Mouse (Mus musculus) stomach, embryonic 15.5 days (tissue): Measurements from ENCODE around the gene Gm49396. TPM values are rescaled to one million over a fixed set of nuclear protein-coding genes. Genes with fewer than 3 reads are reported as not detected.

Experiments used
- microRNA-seq: library from miRNA; unstranded; fragments of <30 nt; microRNA quantifications from one replicate; pipeline ENCODE4, GENCODE M21; 2016
- polyA plus RNA-seq: library from polyadenylated mRNA; unstranded; fragments of >200 nt; fragmentation: Nextera tagmentation; extraction: Ambion mirVana; gene quantifications from 2 replicates; pipeline ENCODE4 v1.2.1, GENCODE M21; 2015

The Gm49396 gene
- polyA plus RNA-seq, 1 experiment from 2014 or later = 11.5 TPM

Small RNAs within 50 kb of the gene (microRNA-seq; reads per million reads assigned to microRNA genes)
- gene Gm38670 (0.97 reads per million), gene Mir3569 (not detected)

Other genes with a start within 250 kb of the Gm49396 start
- 65.2 and 73.8 TPM in 2 replicates for gene Syne4, start 248.5 kb upstream of the Gm49396 start, polyA plus RNA-seq
- 2.4 and 2.6 TPM in 2 replicates for gene E130208F15Rik, start 241.6 kb upstream of the Gm49396 start, polyA plus RNA-seq
- 14.3 and 16.1 TPM in 2 replicates for gene Sdhaf1, start 239.4 kb upstream of the Gm49396 start, polyA plus RNA-seq
- 4.9 and 5.6 TPM in 2 replicates for gene Lrfn3, start 200.6 kb upstream of the Gm49396 start, polyA plus RNA-seq
- 71.6 and 84.5 TPM in 2 replicates for gene Tyrobp, start 149.6 kb upstream of the Gm49396 start, polyA plus RNA-seq
- gene Hcst, start 143.5 kb upstream of the Gm49396 start, polyA plus RNA-seq = 1.4 and 2.0 TPM in 2 replicates
- gene Nfkbid, start 141.6 kb upstream of the Gm49396 start, polyA plus RNA-seq = 2.5 and 2.6 TPM in 2 replicates
- gene Aplp1, start 117.8 kb upstream of the Gm49396 start, polyA plus RNA-seq = 38.6 and 46.5 TPM in 2 replicates
- gene Kirrel2, start 105.7 kb upstream of the Gm49396 start, polyA plus RNA-seq = 4.7 and 6.0 TPM in 2 replicates
- gene Nphs1, start 105.0 kb upstream of the Gm49396 start, polyA plus RNA-seq = 3.7 and 5.7 TPM in 2 replicates
- 3.8 and 5.0 TPM in 2 replicates for gene Prodh2, start 69.7 kb upstream of the Gm49396 start, polyA plus RNA-seq
- gene Arhgap33, start 28.3 kb upstream of the Gm49396 start, polyA plus RNA-seq = 7.3 and 8.7 TPM in 2 replicates
- gene Hspb6, start 11.2 kb upstream of the Gm49396 start, polyA plus RNA-seq = 49.6 and 51.0 TPM in 2 replicates
- gene Proser3, start 11.0 kb upstream of the Gm49396 start, polyA plus RNA-seq = 11.1 and 13.5 TPM in 2 replicates
- 55.0 and 66.3 TPM in 2 replicates for gene Lin37, start 3.5 kb upstream of the Gm49396 start, polyA plus RNA-seq
- 82.5 and 85.7 TPM in 2 replicates for gene U2af1l4, start within 50 bp of the Gm49396 start, polyA plus RNA-seq
- 135 and 138 TPM in 2 replicates for gene Psenen, start 283 bp downstream of the Gm49396 start, polyA plus RNA-seq
- 2.2 and 3.5 TPM in 2 replicates for gene Igflr1, start 2.1 kb downstream of the Gm49396 start, polyA plus RNA-seq
- gene Kmt2b, start 25.4 kb downstream of the Gm49396 start, polyA plus RNA-seq = 7.6 and 8.4 TPM in 2 replicates
- gene Zbtb32, start 35.6 kb downstream of the Gm49396 start, polyA plus RNA-seq = 0.81 and 0.90 TPM in 2 replicates
- 6.8 and 7.4 TPM in 2 replicates for gene Upk1a, start 49.5 kb downstream of the Gm49396 start, polyA plus RNA-seq
- 994 and 1,014 TPM in 2 replicates for gene Cox6b1, start 62.8 kb downstream of the Gm49396 start, polyA plus RNA-seq
- gene Etv2, start 72.5 kb downstream of the Gm49396 start, polyA plus RNA-seq = not detected in 2 replicates
- 110 and 111 TPM in 2 replicates for gene Rbm42, start 87.0 kb downstream of the Gm49396 start, polyA plus RNA-seq
- 39.1 and 47.7 TPM in 2 replicates for gene Haus5, start 101.7 kb downstream of the Gm49396 start, polyA plus RNA-seq
- not detected in 2 replicates for gene Pmis2, start 108.3 kb downstream of the Gm49396 start, polyA plus RNA-seq
- 4.2 and 6.6 TPM in 2 replicates for gene 2200002J24Rik, start 135.6 kb downstream of the Gm49396 start, polyA plus RNA-seq
- gene Atp4a, start 148.9 kb downstream of the Gm49396 start, polyA plus RNA-seq = 4.9 and 9.2 TPM in 2 replicates
- 227 and 239 TPM in 2 replicates for gene Tmem147, start 166.2 kb downstream of the Gm49396 start, polyA plus RNA-seq
- 0.50 and 0.73 TPM in 2 replicates for gene Gapdhs, start 180.3 kb downstream of the Gm49396 start, polyA plus RNA-seq
- 8.4 and 17.9 TPM in 2 replicates for gene Sbsn, start 188.1 kb downstream of the Gm49396 start, polyA plus RNA-seq
- 70.8 and 142 TPM in 2 replicates for gene Dmkn, start 200.4 kb downstream of the Gm49396 start, polyA plus RNA-seq
- 96.1 and 227 TPM in 2 replicates for gene Krtdap, start 224.6 kb downstream of the Gm49396 start, polyA plus RNA-seq